ENCODE assay signal across 11 mouse cellular contexts in the genomic region with DNA sequence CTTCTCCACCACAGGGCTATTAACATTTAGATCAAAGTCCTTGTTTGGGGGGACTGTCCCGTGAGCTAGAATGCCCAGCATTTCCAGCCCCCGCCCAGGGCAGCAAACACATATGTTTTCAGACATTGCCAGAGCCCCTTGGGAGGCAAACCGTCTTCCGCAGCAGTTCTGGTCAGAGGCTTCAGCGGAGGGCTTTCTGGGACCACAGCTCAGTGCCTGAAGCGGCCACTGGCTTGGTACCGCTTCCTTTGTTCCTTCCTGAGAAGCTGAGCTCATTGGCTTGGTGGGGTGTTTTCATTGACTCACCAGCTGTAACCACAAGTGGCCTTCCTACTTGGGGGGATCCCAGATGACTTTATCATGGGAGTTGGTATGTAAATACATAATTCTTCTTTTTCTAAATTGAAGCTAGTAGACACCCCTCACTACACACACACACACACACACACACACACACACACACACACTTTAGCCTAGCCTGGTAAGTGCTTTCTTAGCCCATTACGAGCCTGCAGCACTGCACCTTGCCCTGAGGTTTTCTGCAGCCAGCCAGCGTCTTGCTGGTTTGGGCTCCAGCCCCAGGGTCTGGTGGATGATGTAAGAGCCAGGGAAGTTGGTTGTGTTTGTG. TPM values are rescaled to one million over a fixed set of nuclear protein-coding genes. Genes with fewer than 3 reads are reported as not detected.
DNase-seq lines count a peak whose midpoint lies in the region; ATAC-seq and TF ChIP-seq lines count a peak whose summit lies in the region.
"Had no signal": no experiment of that assay in that cellular context is flagged by ENCODE, and none has a peak within 500 bp of the region (broad histone marks: within the 10 kb centered on the region; RNA-seq: fewer than 3 reads in every experiment).

No protein-coding gene starts in this region.

- no peaks in the 10 kb centered on the region for H3K27me3 ChIP-seq in kidney, embryonic 14.5 days (ENCODE audit: control insufficient read depth, insufficient read depth, low read length)
- no peaks in the 10 kb centered on the region for H3K27me3 ChIP-seq in thymus, adult 2 months (ENCODE audit: control insufficient read depth, insufficient read depth, low read length)
- no peaks in the 10 kb centered on the region for H3K27me3 ChIP-seq in limb, embryonic 13.5 days
- no peaks in the 10 kb centered on the region for H3K27me3 ChIP-seq in forebrain, embryonic 16.5 days (replicated peaks; ENCODE audit: control insufficient read depth, insufficient read depth, low read length)
- H3K27me3 ChIP-seq: forebrain, embryonic 13.5 days had no signal

- TF ChIP-seq POLR2A in thymus, adult 2 months (IDR thresholded peaks at IDR 0.05; ENCODE audit: control insufficient read depth, extremely low read depth, insufficient read depth, low read length, poor library complexity), result no peak

- no peaks in the 10 kb centered on the region; the same call in 1 of the 2 replicates for H3K9me3 ChIP-seq in kidney, embryonic 14.5 days (ENCODE audit: control insufficient read depth, low read length)
- H3K9me3 ChIP-seq in limb, embryonic 13.5 days, result no peaks in the 10 kb centered on the region
- H3K9me3 ChIP-seq in forebrain, embryonic 16.5 days (ENCODE audit: control insufficient read depth, low read length), result no peaks in the 10 kb centered on the region
- H3K9me3 ChIP-seq: forebrain, embryonic 13.5 days had no signal

- no peak for DNase-seq in kidney, adult 11 months
- DNase-seq in thymus, adult 2 months, result no peak
- no peak for DNase-seq in thymus, postnatal 4 days
- no peak for DNase-seq in left cerebral cortex, adult 18-20 months (ENCODE audit: low spot score in 2 of 2)
- DNase-seq: heart, adult 2 months had no signal

- 60% methylated on average over 9 of the region's 9 CpGs for WGBS in kidney, embryonic 14.5 days
- 26% methylated on average over 9 of the region's 9 CpGs for WGBS in thymus, adult 2 months
- WGBS in limb, embryonic 13.5 days, result 31% methylated on average over 9 of the region's 9 CpGs
- 61% methylated on average over 9 of the region's 9 CpGs for WGBS in forebrain, embryonic 16.5 days

- H3K9ac ChIP-seq in kidney, embryonic 14.5 days (ENCODE audit: low read depth, low read length), result no peak overlapping the region
- H3K9ac ChIP-seq in limb, embryonic 13.5 days, result peak overlapping the region; percentile 25; the same call in 1 of the 2 replicates
- H3K9ac ChIP-seq in forebrain, embryonic 16.5 days (replicated peaks; ENCODE audit: low read depth, low read length), result no peak overlapping the region
- H3K9ac ChIP-seq: forebrain, embryonic 13.5 days had no signal

- H3K27ac ChIP-seq in kidney, embryonic 14.5 days (ENCODE audit: low read depth, low read length), result 0 out of 2 replicates have a peak overlapping the region, but pooled peaks have one; percentile 30
- H3K27ac ChIP-seq in thymus, adult 2 months (ENCODE audit: control insufficient read depth, insufficient read depth, low read length), result 0 out of 2 replicates have a peak overlapping the region, but pooled peaks have one; percentile 10
- H3K27ac ChIP-seq in limb, embryonic 13.5 days, result peak overlapping the region; percentile 39; the same call in 1 of the 2 replicates
- no peak overlapping the region for H3K27ac ChIP-seq in forebrain, embryonic 16.5 days (ENCODE audit: low read length)
- H3K27ac ChIP-seq: forebrain, embryonic 13.5 days; heart, adult 2 months had no signal

- H3K4me1 ChIP-seq in kidney, embryonic 14.5 days (ENCODE audit: control insufficient read depth, insufficient read depth, low read length), result 0 out of 2 replicates have a peak, but pooled peaks cover 8% of the 10 kb centered on the region
- H3K4me1 ChIP-seq in thymus, adult 2 months (replicated peaks; ENCODE audit: control insufficient read depth, insufficient read depth, low read length), result no peaks in the 10 kb centered on the region; the same call in 1 of the 2 replicates
- peaks cover 19% of the 10 kb centered on the region for H3K4me1 ChIP-seq in limb, embryonic 13.5 days
- no peaks in the 10 kb centered on the region for H3K4me1 ChIP-seq in forebrain, embryonic 16.5 days (replicated peaks; ENCODE audit: control insufficient read depth, insufficient read depth, low read length)
- H3K4me1 ChIP-seq: forebrain, embryonic 13.5 days had no signal

- H3K36me3 ChIP-seq in kidney, embryonic 14.5 days (ENCODE audit: control insufficient read depth, insufficient read depth, low read length), result no peaks in the 10 kb centered on the region
- H3K36me3 ChIP-seq in thymus, adult 2 months (ENCODE audit: control insufficient read depth, insufficient read depth, low read length), result no peaks in the 10 kb centered on the region
- no peaks in the 10 kb centered on the region; the same call in 1 of the 2 replicates for H3K36me3 ChIP-seq in limb, embryonic 13.5 days
- H3K36me3 ChIP-seq in forebrain, embryonic 16.5 days (ENCODE audit: control insufficient read depth, insufficient read depth), result no peaks in the 10 kb centered on the region

- ATAC-seq in kidney, embryonic 14.5 days (ENCODE audit: low FRiP score, low TSS enrichment), result no peak
- no peak for ATAC-seq in limb, embryonic 13.5 days (ENCODE audit: low FRiP score, low read depth)
- ATAC-seq in erythroblast, adult 5-6 weeks (replicated peaks; ENCODE audit: low FRiP score, poor library complexity, severe bottlenecking), result no peak
- ATAC-seq in forebrain, embryonic 16.5 days, result no peak
- ATAC-seq: forebrain, embryonic 13.5 days; inflammation-experienced regulatory T-cells, adult 6 months had no signal

- H3K4me3 ChIP-seq in kidney, embryonic 14.5 days (ENCODE audit: low read length), result no peak overlapping the region
- no peak overlapping the region for H3K4me3 ChIP-seq in thymus, adult 2 months (ENCODE audit: control insufficient read depth, insufficient read depth, low read length)
- H3K4me3 ChIP-seq in limb, embryonic 13.5 days, result no peak overlapping the region
- H3K4me3 ChIP-seq in forebrain, embryonic 16.5 days (replicated peaks; ENCODE audit: low read length), result no peak overlapping the region
- H3K4me3 ChIP-seq: forebrain, embryonic 13.5 days; heart, adult 2 months had no signal

- TF ChIP-seq CTCF in thymus, adult 2 months (IDR thresholded peaks at IDR 0.05; ENCODE audit: borderline replicate concordance, control insufficient read depth, extremely low read depth, insufficient read depth, low read length, poor library complexity), result no peak

- no peak overlapping the region for H3K4me2 ChIP-seq in kidney, embryonic 14.5 days (replicated peaks; ENCODE audit: low read depth, low read length)
- no peak overlapping the region for H3K4me2 ChIP-seq in limb, embryonic 13.5 days (replicated peaks)
- H3K4me2 ChIP-seq in forebrain, embryonic 16.5 days (ENCODE audit: low read length), result no peak overlapping the region
- H3K4me2 ChIP-seq: forebrain, embryonic 13.5 days had no signal

RNA-seq across cellular contexts. Expression of gene Gpr157, which starts 27.2 kb away (rescaled TPM):
- 0.20 and 0.24 TPM in 2 replicates for polyA plus RNA-seq in kidney, embryonic 14.5 days (2014; fragmentation: Nextera tagmentation; extraction: Ambion mirVana)
- 7.4 TPM in 2 replicates for polyA plus RNA-seq in thymus, adult 2 months (2012; rRNA removed)
- 1.2 TPM in 2 replicates for polyA plus RNA-seq in limb, embryonic 13.5 days (2015; fragmentation: Nextera tagmentation; extraction: Ambion mirVana)
- 0.19 and 2.1 TPM in 2 replicates for total RNA-seq in erythroblast, adult 5-6 weeks (2015; ENCODE audit: low replicate concordance)
- total RNA-seq in erythroblast, adult 5-6 weeks (2017; ENCODE audit: low replicate concordance), result 0.43 and 0.98 TPM in 2 replicates
- 1 to 10 TPM; 1.4 to 2.0 TPM for total RNA-seq in left cerebral cortex, adult 18-20 months (2021)
- polyA plus RNA-seq in forebrain, embryonic 16.5 days (2015; fragmentation: Nextera tagmentation; extraction: Ambion mirVana), result 0.14 and 0.25 TPM in 2 replicates

RNA-seq across cellular contexts. Expression of gene H6pd, which starts 51.1 kb away (rescaled TPM):
- 6.8 and 10.7 TPM in 2 replicates for polyA plus RNA-seq in kidney, embryonic 14.5 days (2014; fragmentation: Nextera tagmentation; extraction: Ambion mirVana)
- polyA plus RNA-seq in thymus, adult 2 months (2012; rRNA removed), result 138 and 152 TPM in 2 replicates
- polyA plus RNA-seq in limb, embryonic 13.5 days (2015; fragmentation: Nextera tagmentation; extraction: Ambion mirVana), result 11.1 and 11.2 TPM in 2 replicates
- 4.8 and 6.5 TPM in 2 replicates for total RNA-seq in erythroblast, adult 5-6 weeks (2015; ENCODE audit: low replicate concordance)
- total RNA-seq in erythroblast, adult 5-6 weeks (2017; ENCODE audit: low replicate concordance), result 4.2 and 7.0 TPM in 2 replicates
- 10 to 100 TPM; 11.2 to 11.5 TPM for total RNA-seq in left cerebral cortex, adult 18-20 months (2021)
- polyA plus RNA-seq in forebrain, embryonic 16.5 days (2015; fragmentation: Nextera tagmentation; extraction: Ambion mirVana), result 2.1 TPM in 2 replicates

RNA-seq across cellular contexts. Expression of gene Slc2a5, which starts 59.1 kb away (rescaled TPM):
- polyA plus RNA-seq in kidney, embryonic 14.5 days (2014; fragmentation: Nextera tagmentation; extraction: Ambion mirVana), result 0.91 and 2.2 TPM in 2 replicates
- 1.2 and 2.1 TPM in 2 replicates for polyA plus RNA-seq in thymus, adult 2 months (2012; rRNA removed)
- 2.2 TPM in 2 replicates for polyA plus RNA-seq in limb, embryonic 13.5 days (2015; fragmentation: Nextera tagmentation; extraction: Ambion mirVana)
- not detected in 2 replicates for total RNA-seq in erythroblast, adult 5-6 weeks (2015; ENCODE audit: low replicate concordance)
- not detected in 2 replicates for total RNA-seq in erythroblast, adult 5-6 weeks (2017; ENCODE audit: low replicate concordance)
- 1 to 10 TPM; 7.3 to 8.2 TPM for total RNA-seq in left cerebral cortex, adult 18-20 months (2021)
- polyA plus RNA-seq in forebrain, embryonic 16.5 days (2015; fragmentation: Nextera tagmentation; extraction: Ambion mirVana), result 2.6 and 2.7 TPM in 2 replicates
- polyA plus RNA-seq: inflammation-experienced regulatory T-cells, adult 6 months had no signal

Comparison
In these comparisons a context has a peak if more than half of its experiments do, and no peak if none do; other contexts are left out.
1. RNA of gene H6pd, which starts 51.1 kb away (polyA plus RNA-seq): 138 to 152 TPM in thymus, adult 2 months; 11.1 to 11.2 TPM in limb, embryonic 13.5 days, 6.8 to 10.7 TPM in kidney, embryonic 14.5 days and 2.1 TPM in forebrain, embryonic 16.5 days; every median in the first group is over 10 times any median in the second.